Mouse (Mus musculus) forebrain, embryonic 13.5 days (tissue): Measurements from ENCODE around the gene Trappc13. TPM values are rescaled to one million over a fixed set of nuclear protein-coding genes. Genes with fewer than 3 reads are reported as not detected.

ENCODE experiments used
- ATAC-seq: fragments of 200-750 bp; cut with Nextera tagmentation; 2 replicates; pipeline ENCODE4 v1.8.0; 2017
- H3K27ac ChIP-seq: fragments of 300-500 bp; sonication (generic); 2 replicates; pipeline ENCODE4 v1.5.1; 2015; ENCODE audit warnings: inconsistent platforms, mild to moderate bottlenecking, moderate library complexity
- H3K27me3 ChIP-seq: fragments of 300-500 bp; sonication (generic); 2 replicates; pipeline ENCODE4 v1.6.1; 2015; ENCODE audit warnings: mild to moderate bottlenecking, inconsistent platforms
- H3K36me3 ChIP-seq: fragments of 300-500 bp; sonication (generic); 2 replicates; pipeline ENCODE4 v1.6.1; 2015; ENCODE audit warnings: mild to moderate bottlenecking, inconsistent platforms; ENCODE audit not compliant: poor library complexity, severe bottlenecking
- H3K4me1 ChIP-seq: fragments of 300-500 bp; sonication (generic); 2 replicates; pipeline ENCODE4 v1.6.1; 2015; ENCODE audit warnings: inconsistent platforms
- H3K4me2 ChIP-seq: fragments of 300-500 bp; sonication (generic); 2 replicates; pipeline ENCODE4 v1.6.1; 2015; ENCODE audit warnings: inconsistent platforms, mild to moderate bottlenecking, moderate library complexity
- H3K4me3 ChIP-seq: fragments of 300-500 bp; sonication (generic); 2 replicates; pipeline ENCODE4 v1.5.1; 2015; ENCODE audit warnings: mild to moderate bottlenecking, inconsistent platforms
- H3K9ac ChIP-seq: fragments of 300-500 bp; sonication (generic); 2 replicates; pipeline ENCODE4 v1.6.1; 2015; ENCODE audit warnings: mild to moderate bottlenecking, inconsistent platforms
- H3K9me3 ChIP-seq: fragments of 300-500 bp; sonication (generic); replicated peaks from 2 replicates; pipeline ENCODE4 v1.6.1; 2016; ENCODE audit warnings: inconsistent platforms
- WGBS: fragments of 180-500 bp; shearing (Covaris S2); methylation state at CpG from one replicate; pipeline ENCODE4 v1.1.7; 2015; 5-methylcytosine and 5-hydroxymethylcytosine counted together
- polyA plus RNA-seq: library from polyadenylated mRNA; unstranded; fragments of >200 nt; fragmentation: Nextera tagmentation; extraction: Ambion mirVana; gene quantifications from 2 replicates; pipeline ENCODE4 v1.2.1, GENCODE M21; 2015

Gene Trappc13
- polyA plus RNA-seq, 1 experiment from 2014 or later = 82.8 TPM

DNA sequence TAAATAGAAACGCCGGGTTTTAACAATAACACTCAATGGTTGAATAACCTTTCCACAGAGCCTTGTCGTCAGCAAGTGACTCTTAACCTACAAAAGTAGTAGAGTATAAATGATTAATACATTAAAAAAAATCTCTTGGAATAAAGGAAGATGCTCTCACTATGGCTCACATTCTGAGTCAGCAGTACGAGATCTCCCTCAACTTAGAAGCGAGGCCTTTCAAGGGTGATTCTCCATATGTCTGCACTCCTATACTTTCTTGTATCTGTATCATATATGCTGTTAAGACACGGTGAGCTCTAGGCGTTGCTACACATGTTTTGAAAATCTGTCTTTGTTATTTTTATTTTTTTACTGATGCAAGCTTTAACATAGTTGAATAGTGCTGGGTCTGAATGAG lies 67.7 kb downstream of the Trappc13 start:
- H3K27ac ChIP-seq = peak overlapping the region; percentile 71; the same call in 1 of the 2 replicates
- ATAC-seq = no peak
- 39% methylated on average over 7 of the region's 7 CpGs for WGBS

DNA sequence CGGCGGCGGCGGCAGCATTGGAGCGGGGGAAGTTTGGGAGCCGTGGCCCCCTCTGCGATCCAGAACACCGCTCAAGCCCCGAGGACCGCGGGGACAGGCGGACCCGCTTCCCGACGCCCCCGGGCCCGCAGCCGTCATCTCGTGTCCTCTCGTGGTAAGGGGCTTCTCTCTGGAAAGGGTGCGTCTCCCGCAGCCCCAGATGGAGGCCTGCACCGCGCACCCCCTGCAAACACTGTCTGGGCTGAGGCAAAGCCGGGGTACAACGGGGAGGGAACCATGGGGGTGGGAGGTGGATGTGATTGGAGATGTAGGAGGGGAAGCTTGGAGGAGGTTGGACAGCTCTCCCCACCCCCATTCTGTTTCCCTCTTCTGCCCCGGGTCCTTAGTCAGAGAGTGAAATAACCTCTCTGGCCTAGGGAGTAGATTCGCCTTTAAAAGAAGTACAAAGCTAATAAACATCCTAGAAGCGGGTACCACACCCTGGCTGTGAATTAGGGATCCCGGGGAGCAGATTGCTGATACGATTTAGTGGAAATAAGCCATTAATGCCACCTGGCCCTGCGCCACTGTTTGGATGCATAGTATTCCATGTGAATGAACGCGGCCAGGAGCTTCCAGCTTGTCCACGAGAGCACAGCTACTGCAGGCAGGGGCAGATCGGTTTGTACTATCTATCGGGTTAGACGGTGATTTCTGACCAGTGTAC lies 68.3 kb downstream of the Trappc13 start:
- Histone ChIP-seq H3K4me1 (peaks cover 29% of the 10 kb centered on the region), H3K4me3 (peak overlapping the region; percentile 73), H3K9ac (peak overlapping the region; percentile 77), H3K9me3 (no peaks in the 10 kb centered on the region), H3K27me3 (no peaks in the 10 kb centered on the region), H3K27ac (peak overlapping the region; percentile 71), H3K4me2 (peak overlapping the region; percentile 93), H3K36me3 (peaks cover 15% of the 10 kb centered on the region)
- under 1% methylated on average over 38 of the region's 38 CpGs for WGBS
- ATAC-seq = peak; percentile 86

More for the DNA sequence above, 67.7 kb downstream of the Trappc13 start:
- Histone ChIP-seq H3K27me3 (no peaks in the 10 kb centered on the region), H3K4me1 (peaks cover 29% of the 10 kb centered on the region), H3K36me3 (peaks cover 21% of the 10 kb centered on the region), H3K9ac (peak overlapping the region; percentile 77), H3K4me3 (peak overlapping the region; percentile 73), H3K9me3 (no peaks in the 10 kb centered on the region), H3K4me2 (peak overlapping the region; percentile 93)

- Histone ChIP-seq H3K36me3 (peaks cover 10% of the 10 kb centered on the region; the same call in 1 of the 2 replicates), H3K9me3 (peaks cover 2% of the 10 kb centered on the region; the same call in 1 of the 2 replicates), H3K27ac (peak within 1 kb of the TSS; percentile 71), H3K27me3 (no peaks in the 10 kb centered on the region), H3K4me1 (peaks cover 29% of the 10 kb centered on the region), H3K9ac (peak within 1 kb of the TSS; percentile 77), H3K4me3 (peak within 1 kb of the TSS; percentile 73), H3K4me2 (peak within 1 kb of the TSS; percentile 93)
- ATAC-seq = peak; percentile 96
- under 1% methylated on average over 38 of the region's 44 CpGs for WGBS
Observed at GRCm38 (mm10) chr13:104109288-104109815, 68.9 kb downstream of the Trappc13 start, which contains the start of the genes Nln and Sgtb. TSS of gene Nln (minus strand) at chr13:104109614. TSS of gene Sgtb (plus strand) at chr13:104109741.

DNA sequence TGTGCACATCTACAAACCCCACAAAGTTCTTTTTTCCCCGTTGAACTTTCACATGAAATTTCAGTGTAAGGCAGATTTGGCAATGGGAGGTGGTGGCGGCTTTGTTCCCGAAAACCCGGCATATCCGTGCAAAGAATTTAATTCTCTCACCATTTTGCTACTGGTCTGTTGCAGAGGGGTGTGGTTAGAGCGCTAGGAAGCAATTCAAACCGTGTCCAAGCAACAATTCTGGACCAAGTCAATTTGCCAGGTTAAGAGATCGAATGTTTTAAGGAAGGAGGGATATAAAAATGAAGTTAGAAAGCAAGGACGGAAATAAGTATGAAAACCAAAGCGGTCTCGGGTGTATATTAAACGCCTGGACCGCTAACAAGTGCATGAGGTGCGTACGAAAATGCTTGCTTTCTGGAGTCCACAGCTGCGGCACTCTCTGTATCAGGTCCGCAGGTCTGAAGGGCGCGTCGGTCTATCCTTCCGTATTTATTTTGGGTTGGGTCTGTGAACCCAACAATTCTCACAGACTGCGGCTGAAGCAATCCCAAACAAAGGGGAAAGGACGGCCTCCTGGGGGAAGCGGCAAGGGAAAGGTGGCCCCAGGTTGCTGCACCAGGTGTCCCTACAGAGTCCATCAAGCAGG lies 69.5 kb downstream of the Trappc13 start:
- H3K36me3 ChIP-seq = 0 out of 2 replicates have a peak, but pooled peaks cover 8% of the 10 kb centered on the region
- H3K27me3 ChIP-seq = no peaks in the 10 kb centered on the region
- peak overlapping the region; percentile 73 for H3K4me3 ChIP-seq
- H3K9ac ChIP-seq = peak overlapping the region; percentile 77
- H3K9me3 ChIP-seq = peaks cover 7% of the 10 kb centered on the region
- peak overlapping the region; percentile 93 for H3K4me2 ChIP-seq
- peaks cover 29% of the 10 kb centered on the region for H3K4me1 ChIP-seq
- 1% methylated on average over 24 of the region's 24 CpGs for WGBS
- peak overlapping the region; percentile 31; the same call in 1 of the 2 replicates for H3K27ac ChIP-seq
- peak; percentile 11; the same call in 1 of the 2 replicates for ATAC-seq

DNA sequence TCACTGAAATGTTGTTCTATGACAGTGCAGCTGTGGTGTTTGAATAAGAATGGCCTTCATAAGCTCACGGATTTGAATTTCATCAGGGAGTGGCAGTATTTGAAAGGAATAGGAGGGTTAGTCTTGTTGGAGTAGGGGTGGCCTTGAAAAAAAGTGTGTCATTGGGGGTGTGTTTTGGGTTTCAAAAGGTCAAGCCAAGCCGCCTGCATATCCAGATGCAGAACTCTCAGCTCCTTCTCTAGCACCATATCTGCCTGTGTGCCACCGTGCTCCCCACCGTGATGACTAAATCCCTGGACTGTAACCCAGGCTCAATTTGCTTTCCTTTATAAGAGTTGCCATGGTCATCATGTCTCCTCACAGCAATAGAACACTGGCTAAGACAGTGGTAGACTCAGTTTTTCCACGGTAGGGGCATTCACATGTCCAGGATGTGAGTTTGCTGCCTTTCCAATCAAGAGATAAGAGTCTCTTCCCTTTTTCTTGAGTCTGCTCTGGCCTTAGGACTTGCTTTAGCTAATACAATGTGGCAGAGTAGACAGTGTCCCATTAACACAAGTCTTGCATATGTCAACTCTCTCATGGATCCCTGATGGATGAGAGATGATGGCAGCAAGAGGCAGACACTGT lies 76.5 kb downstream of the Trappc13 start:
- Histone ChIP-seq H3K27ac (no peak overlapping the region), H3K9ac (no peak overlapping the region), H3K4me2 (no peak overlapping the region), H3K4me3 (no peak overlapping the region), H3K36me3 (no peaks in the 10 kb centered on the region), H3K27me3 (no peaks in the 10 kb centered on the region), H3K4me1 (no peaks in the 10 kb centered on the region), H3K9me3 (peaks cover 7% of the 10 kb centered on the region)
- WGBS = 90% methylated on average over 5 of the region's 5 CpGs
- no peak for ATAC-seq

DNA sequence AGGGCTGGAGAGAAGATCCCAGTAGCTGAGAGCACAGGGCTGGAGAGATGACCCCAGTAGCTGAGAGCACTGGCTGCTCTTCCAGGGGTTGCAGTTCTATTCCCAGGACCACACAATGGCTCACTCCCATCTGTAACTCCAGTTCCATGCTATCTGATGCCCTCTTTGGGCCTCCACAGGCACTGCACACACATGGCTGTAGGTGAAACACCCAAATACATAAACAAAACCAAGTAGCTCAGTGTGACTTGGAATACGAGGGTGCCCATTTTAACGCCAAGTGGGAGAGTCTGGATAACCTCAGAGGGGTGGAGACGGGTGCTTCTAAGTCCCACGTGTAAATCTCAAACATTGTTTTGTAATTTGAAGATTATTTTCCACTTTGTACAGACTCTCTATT lies 77.9 kb downstream of the Trappc13 start:
- no peaks in the 10 kb centered on the region for H3K27me3 ChIP-seq
- WGBS = 92% methylated on average over 4 of the region's 4 CpGs
- no peaks in the 10 kb centered on the region for H3K4me1 ChIP-seq
- ATAC-seq = no peak
- H3K4me2 ChIP-seq = no peak overlapping the region
- H3K9me3 ChIP-seq = peaks cover 7% of the 10 kb centered on the region
- H3K9ac ChIP-seq = no peak overlapping the region
- no peak overlapping the region for H3K4me3 ChIP-seq
- H3K36me3 ChIP-seq = no peaks in the 10 kb centered on the region
- no peak overlapping the region for H3K27ac ChIP-seq

GRCm38 (mm10) chr13:104097190-104097589 lies 81.1 kb downstream of the Trappc13 start:
- no peak overlapping the region for H3K27ac ChIP-seq
- no peaks in the 10 kb centered on the region for H3K9me3 ChIP-seq
- H3K4me1 ChIP-seq = no peaks in the 10 kb centered on the region
- ATAC-seq = no peak
- H3K4me2 ChIP-seq = no peak overlapping the region
- no peak overlapping the region for H3K4me3 ChIP-seq
- no peaks in the 10 kb centered on the region for H3K36me3 ChIP-seq
- H3K27me3 ChIP-seq = no peaks in the 10 kb centered on the region
- WGBS = 94% methylated on average over 7 of the region's 7 CpGs
- no peak overlapping the region for H3K9ac ChIP-seq

GRCm38 (mm10) chr13:104095955-104096354 lies 82.3 kb downstream of the Trappc13 start:
- Histone ChIP-seq H3K27ac (no peak overlapping the region), H3K9me3 (no peaks in the 10 kb centered on the region), H3K27me3 (no peaks in the 10 kb centered on the region), H3K9ac (no peak overlapping the region), H3K4me3 (no peak overlapping the region), H3K4me1 (no peaks in the 10 kb centered on the region), H3K36me3 (no peaks in the 10 kb centered on the region), H3K4me2 (no peak overlapping the region)
- no peak for ATAC-seq
- WGBS = 63% methylated on average over 7 of the region's 7 CpGs

DNA sequence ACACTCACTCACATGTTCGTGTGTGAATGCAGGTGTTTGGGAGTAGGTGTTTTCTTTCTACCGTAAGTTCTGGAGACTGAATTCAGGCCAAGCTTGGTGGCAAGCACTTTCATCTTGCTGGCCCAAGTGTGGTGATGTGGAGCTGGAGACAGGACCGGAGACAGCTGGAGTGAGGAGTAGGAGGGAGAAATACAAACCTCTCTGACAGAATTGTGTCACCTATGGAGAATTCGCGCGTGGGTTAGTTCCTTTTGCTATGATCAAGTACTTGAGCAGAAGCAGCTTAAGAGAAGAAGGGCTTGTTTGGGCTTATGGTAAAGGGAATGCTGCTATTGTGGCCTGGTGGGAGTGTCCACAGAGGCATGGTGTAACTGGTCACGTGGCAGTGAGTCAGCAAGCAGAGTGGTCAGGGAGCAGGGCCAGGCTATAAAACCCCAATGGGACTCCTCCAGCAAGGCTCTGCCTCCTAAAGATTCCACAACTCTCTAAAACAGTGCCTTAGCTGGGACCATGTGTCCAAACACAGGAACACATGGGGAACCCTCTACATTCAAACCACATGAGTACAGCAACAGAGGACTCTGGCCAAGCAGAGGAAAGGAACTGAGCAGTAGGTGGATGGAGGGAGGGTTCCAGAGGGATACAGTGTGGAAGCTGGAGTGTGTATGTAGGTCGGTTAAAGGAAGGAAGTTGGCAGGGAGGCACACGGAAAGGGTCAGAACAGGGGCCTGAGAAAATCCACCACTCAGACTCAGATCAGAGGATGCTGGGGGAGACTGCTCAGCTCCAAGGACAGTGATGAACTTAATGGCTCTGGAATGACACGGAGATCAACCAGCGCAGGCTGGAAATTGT lies 83.5 kb downstream of the Trappc13 start:
- H3K36me3 ChIP-seq = no peaks in the 10 kb centered on the region
- no peaks in the 10 kb centered on the region for H3K27me3 ChIP-seq
- no peak overlapping the region for H3K4me2 ChIP-seq
- 0 out of 2 replicates have a peak, but pooled peaks have one; percentile 21 for ATAC-seq
- no peak overlapping the region for H3K4me3 ChIP-seq
- 87% methylated on average over 11 of the region's 11 CpGs for WGBS
- no peaks in the 10 kb centered on the region for H3K4me1 ChIP-seq
- no peak overlapping the region for H3K9ac ChIP-seq
- no peaks in the 10 kb centered on the region for H3K9me3 ChIP-seq
- no peak overlapping the region for H3K27ac ChIP-seq
